Mouse (Mus musculus) brain, adult 2 months (tissue): ENCODE results near the gene Ifnar1.

Source experiments
- DNase-seq: peaks from one replicate; pipeline ENCODE4 v3.0.0; 2011; ENCODE audit warnings: low read depth, low spot score

Ifnar1 gene

GRCm38 (mm10) chr16:91461066-91461638 is 23.9 kb upstream of the Ifnar1 start:
- no peak for DNase-seq

GRCm38 (mm10) chr16:91461773-91462181 is 23.3 kb upstream of the Ifnar1 start:
- no peak for DNase-seq

- DNase-seq: no peak
Measured at GRCm38 (mm10) chr16:91462644-91463043, 22.4 kb upstream of the Ifnar1 start.

GRCm38 (mm10) chr16:91463400-91463799 is 21.6 kb upstream of the Ifnar1 start:
- no peak for DNase-seq

GRCm38 (mm10) chr16:91463836-91464400 is 21.1 kb upstream of the Ifnar1 start:
- no peak for DNase-seq

GRCm38 (mm10) chr16:91464594-91465504 is 20.2 kb upstream of the Ifnar1 start:
- peak; percentile 95 for DNase-seq

- no peak for DNase-seq
Measured at GRCm38 (mm10) chr16:91465505-91466240, 19.4 kb upstream of the Ifnar1 start.

GRCm38 (mm10) chr16:91466566-91466965 is 18.5 kb upstream of the Ifnar1 start:
- peak; percentile 60 for DNase-seq

GRCm38 (mm10) chr16:91470470-91470869 is 14.6 kb upstream of the Ifnar1 start:
- DNase-seq: no peak

- DNase-seq: no peak
Measured at GRCm38 (mm10) chr16:91471481-91471880, 13.6 kb upstream of the Ifnar1 start.

GRCm38 (mm10) chr16:91475753-91476152 is 9.3 kb upstream of the Ifnar1 start:
- no peak for DNase-seq

- no peak for DNase-seq
Measured at GRCm38 (mm10) chr16:91478067-91478466, 7.0 kb upstream of the Ifnar1 start.

GRCm38 (mm10) chr16:91480517-91480916 is 4.5 kb upstream of the Ifnar1 start:
- DNase-seq: no peak

- no peak for DNase-seq
Measured at GRCm38 (mm10) chr16:91484387-91484786, 651 bp upstream of the Ifnar1 start.

- DNase-seq: no peak
Measured at GRCm38 (mm10) chr16:91485841-91486240, 803 bp downstream of the Ifnar1 start.

GRCm38 (mm10) chr16:91488066-91488465 is 3.0 kb downstream of the Ifnar1 start:
- DNase-seq: no peak

GRCm38 (mm10) chr16:91490897-91491296 is 5.9 kb downstream of the Ifnar1 start:
- DNase-seq: peak; percentile 15

GRCm38 (mm10) chr16:91491473-91491872 is 6.4 kb downstream of the Ifnar1 start:
- no peak for DNase-seq

GRCm38 (mm10) chr16:91495501-91495900 is 10.5 kb downstream of the Ifnar1 start:
- no peak for DNase-seq

GRCm38 (mm10) chr16:91496206-91496605 is 11.2 kb downstream of the Ifnar1 start:
- no peak for DNase-seq

GRCm38 (mm10) chr16:91496766-91497165 is 11.7 kb downstream of the Ifnar1 start:
- no peak for DNase-seq

GRCm38 (mm10) chr16:91498041-91498440 is 13.0 kb downstream of the Ifnar1 start:
- DNase-seq: peak; percentile 15
